Mouse (Mus musculus) lung, adult 2 months (tissue): ENCODE results near the gene Aktip. TPM values are rescaled to one million over a fixed set of nuclear protein-coding genes. Genes with fewer than 3 reads are reported as not detected.

ENCODE experiments used
- DNase-seq: peaks from one replicate; pipeline ENCODE4 v3.0.0; 2022
- H3K4me1 ChIP-seq: fragments of 200-500 bp; 2 replicates; pipeline ENCODE4 v1.6.1; 2011; ENCODE audit warnings: low read length; ENCODE audit not compliant: control insufficient read depth, insufficient read depth
- H3K4me3 ChIP-seq: fragments of 200-500 bp; replicated peaks from 2 replicates; pipeline ENCODE3; 2011; ENCODE audit warnings: low read depth, mild to moderate bottlenecking, control low read depth, low read length; ENCODE audit errors: extremely low read depth
- CTCF ChIP-seq: fragments of 200-500 bp; IDR thresholded peaks from 2 replicates; pipeline ENCODE4 v1.5.1; 2011; ENCODE audit warnings: mild to moderate bottlenecking, low read length, control low read depth; ENCODE audit not compliant: insufficient read depth
- POLR2A ChIP-seq: fragments of 200-500 bp; IDR thresholded peaks from 2 replicates; pipeline ENCODE4 v1.6.1; 2011; ENCODE audit warnings: low read depth, mild to moderate bottlenecking, control low read depth, low read length, borderline replicate concordance; ENCODE audit errors: extremely low read depth
- WGBS: fragments of 180-500 bp; shearing (Covaris S2); methylation state at CpG from one replicate; pipeline ENCODE4 v1.1.7; 2018; 5-methylcytosine and 5-hydroxymethylcytosine counted together
- polyA plus RNA-seq: library from polyadenylated mRNA; depleted of rRNA; stranded (reverse); fragments of >200 nt; gene quantifications from 2 replicates; pipeline ENCODE4 v1.2.3, GENCODE M21; 2012

The Aktip gene
- polyA plus RNA-seq, 1 experiment = 41.9 TPM

GRCm38 (mm10) chr8:91218271-91218670 is 18.5 kb upstream of the Aktip start:
- H3K4me3 ChIP-seq = no peak overlapping the region
- H3K4me1 ChIP-seq = no peaks in the 10 kb centered on the region
- TF ChIP-seq POLR2A (no peak), CTCF (no peak)
- DNase-seq = no peak
- WGBS = 92% methylated on average over 4 of the region's 4 CpGs

- no peak for DNase-seq
- TF ChIP-seq POLR2A (no peak), CTCF (no peak)
- H3K4me1 ChIP-seq = no peaks in the 10 kb centered on the region
- H3K4me3 ChIP-seq = no peak overlapping the region
- 85% methylated on average over 5 of the region's 5 CpGs for WGBS
Observed at GRCm38 (mm10) chr8:91217062-91217905, 17.5 kb upstream of the Aktip start.

- TF ChIP-seq POLR2A = no peak
- no peak for TF ChIP-seq CTCF
- no peak overlapping the region for H3K4me3 ChIP-seq
- no peak for DNase-seq
- no peaks in the 10 kb centered on the region for H3K4me1 ChIP-seq
- 78% methylated on average over 3 of the region's 3 CpGs for WGBS
Observed at GRCm38 (mm10) chr8:91214287-91214686, 14.5 kb upstream of the Aktip start.

- TF ChIP-seq POLR2A (no peak), CTCF (no peak)
- WGBS = 82% methylated on average over 2 of the region's 2 CpGs
- no peak for DNase-seq
- Histone ChIP-seq H3K4me1 (no peaks in the 10 kb centered on the region), H3K4me3 (no peak overlapping the region)
Observed at GRCm38 (mm10) chr8:91212948-91213347, 13.2 kb upstream of the Aktip start.

- WGBS = 63% methylated on average over 3 of the region's 3 CpGs
- no peak for DNase-seq
- Histone ChIP-seq H3K4me1 (no peaks in the 10 kb centered on the region), H3K4me3 (no peak overlapping the region)
- TF ChIP-seq POLR2A = no peak
- TF ChIP-seq CTCF = no peak
Observed at GRCm38 (mm10) chr8:91209658-91210057, 9.9 kb upstream of the Aktip start.

GRCm38 (mm10) chr8:91207676-91208075 is 7.9 kb upstream of the Aktip start:
- H3K4me3 ChIP-seq = no peak overlapping the region
- TF ChIP-seq POLR2A (no peak), CTCF (no peak)
- H3K4me1 ChIP-seq = no peaks in the 10 kb centered on the region
- 66% methylated on average over 2 of the region's 2 CpGs for WGBS
- no peak for DNase-seq

- Histone ChIP-seq H3K4me1 (no peaks in the 10 kb centered on the region), H3K4me3 (no peak overlapping the region)
- WGBS = 77% methylated on average over 6 of the region's 6 CpGs
- DNase-seq = no peak
- no peak for TF ChIP-seq POLR2A
- TF ChIP-seq CTCF = no peak
Observed at GRCm38 (mm10) chr8:91205897-91206296, 6.1 kb upstream of the Aktip start.

- DNase-seq = no peak
- WGBS = 76% methylated on average over 2 of the region's 2 CpGs
- TF ChIP-seq POLR2A (no peak), CTCF (no peak)
Observed at GRCm38 (mm10) chr8:91201184-91201583, 1.4 kb upstream of the Aktip start.

GRCm38 (mm10) chr8:91198036-91198435 is 1.7 kb downstream of the Aktip start:
- DNase-seq = no peak
- H3K4me3 ChIP-seq = no peak overlapping the region
- WGBS = 60% methylated on average over 3 of the region's 3 CpGs
- TF ChIP-seq CTCF (no peak), POLR2A (no peak)
- no peaks in the 10 kb centered on the region for H3K4me1 ChIP-seq

More at GRCm38 (mm10) chr8:91201184-91201583, 1.4 kb upstream of the Aktip start:
- Histone ChIP-seq H3K4me1 (no peaks in the 10 kb centered on the region), H3K4me3 (no peak overlapping the region)

- no peak for TF ChIP-seq CTCF
- no peak for TF ChIP-seq POLR2A
- no peak overlapping the region for H3K4me3 ChIP-seq
- 48% methylated on average over 5 of the region's 5 CpGs for WGBS
- no peak for DNase-seq
- H3K4me1 ChIP-seq = no peaks in the 10 kb centered on the region
Observed at GRCm38 (mm10) chr8:91197233-91197632, 2.5 kb downstream of the Aktip start.

GRCm38 (mm10) chr8:91196661-91197060 is 3.1 kb downstream of the Aktip start:
- Histone ChIP-seq H3K4me1 (no peaks in the 10 kb centered on the region), H3K4me3 (no peak overlapping the region)
- 84% methylated on average over 12 of the region's 12 CpGs for WGBS
- TF ChIP-seq POLR2A (no peak), CTCF (0 out of 2 replicates have a peak, but pooled peaks have one; percentile 3)
- DNase-seq = no peak
